Mouse (Mus musculus) spleen, postnatal 4 days (tissue): ENCODE data around the gene Gm7137.
"Not testable (repeated sequence)": the region's sequence is repeated elsewhere in the genome, so short reads cannot be mapped to it uniquely, and the experiment has no call there.

Experiments used
- DNase-seq, 2 experiments: peaks; one replicate each; pipeline ENCODE4 v3.0.0; 2022; ENCODE audit warnings: low spot score in 2 of 2

Gene Gm7137

GRCm38 (mm10) chr10:77787876-77788275 lies at the start of gene Gm7137:
TSS of gene Gm7137 (minus strand) at chr10:77788200.
- DNase-seq, result not testable (repeated sequence)

DNA sequence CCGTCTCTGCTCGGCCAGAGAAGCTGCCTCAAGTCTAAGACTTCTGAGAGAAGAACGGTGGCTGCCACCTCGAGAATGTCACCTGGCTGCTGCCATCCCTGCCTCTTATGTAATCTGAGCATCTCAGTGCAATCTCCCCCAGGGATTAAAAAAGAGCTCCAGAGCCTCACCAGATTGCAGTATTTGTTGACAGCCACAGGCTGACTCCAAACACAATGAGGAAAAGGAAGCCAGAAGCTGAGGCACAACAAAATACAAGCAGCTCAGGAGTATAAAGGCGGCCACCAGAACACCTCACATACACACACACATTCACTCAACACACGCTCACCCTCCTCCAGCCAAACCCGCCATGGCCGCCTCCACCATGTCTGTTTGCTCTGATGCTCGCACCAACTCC lies 47.6 kb upstream of the Gm7137 start, which contains the start of gene Krtap10-10:
Gene Krtap10-10 (plus strand): TSS at position 301 of the 400 bp plus-strand sequence.
- DNase-seq, result no peak

DNA sequence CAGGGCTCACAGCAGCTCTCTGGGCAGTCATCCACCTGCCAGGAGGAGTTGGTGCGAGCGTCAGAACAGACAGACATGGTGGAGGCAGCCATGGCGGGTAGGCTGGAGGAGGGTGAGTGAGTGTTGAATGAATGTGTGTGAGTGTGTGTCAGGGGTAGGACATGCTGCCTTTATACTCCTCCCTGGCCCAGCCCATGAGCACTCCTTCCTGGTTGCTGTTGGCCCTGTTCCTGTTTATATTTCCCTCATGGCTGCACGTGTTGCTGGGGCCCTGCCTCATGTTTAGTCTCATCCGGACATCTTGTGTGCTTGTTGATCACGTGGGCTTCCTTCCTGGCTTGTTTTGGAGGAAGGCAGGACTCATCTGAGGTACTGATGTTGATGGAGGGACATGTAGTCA lies 39.0 kb upstream of the Gm7137 start, which contains the start of gene Krtap10-4:
Gene Krtap10-4 (minus strand): TSS at position 145 of the 400 bp plus-strand sequence.
- no peak for DNase-seq

- no peak for DNase-seq
Measured at GRCm38 (mm10) chr10:77819203-77819602, 31.2 kb upstream of the Gm7137 start.

DNA sequence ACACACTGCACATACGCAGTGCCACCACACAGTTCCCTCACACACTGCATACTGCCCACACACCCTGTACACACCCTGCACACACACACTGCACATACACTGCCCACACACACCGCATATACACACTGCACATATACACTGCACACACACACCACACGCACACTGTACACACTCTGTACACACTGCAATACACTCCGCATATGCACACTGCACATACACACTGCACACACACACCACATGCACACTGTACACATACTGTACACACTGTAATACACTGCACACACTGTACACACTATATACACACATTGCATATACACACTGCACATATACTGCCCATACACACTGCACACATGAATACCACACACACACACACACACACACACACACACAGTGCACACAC lies 30.5 kb upstream of the Gm7137 start:
- no peak for DNase-seq

- DNase-seq, result peak in 1 of 2 experiments; percentile 69
Measured at GRCm38 (mm10) chr10:77815514-77815913, 27.5 kb upstream of the Gm7137 start.

- DNase-seq, result no peak
Measured at GRCm38 (mm10) chr10:77814382-77814781, 26.4 kb upstream of the Gm7137 start, which contains the start of gene Gm2696. TSS of gene Gm2696 (plus strand) at chr10:77814682.

GRCm38 (mm10) chr10:77811743-77812142 lies 23.7 kb upstream of the Gm7137 start, which contains the start of gene Gm9507:
TSS of gene Gm9507 (minus strand) at chr10:77811843.
- no peak for DNase-seq

DNA sequence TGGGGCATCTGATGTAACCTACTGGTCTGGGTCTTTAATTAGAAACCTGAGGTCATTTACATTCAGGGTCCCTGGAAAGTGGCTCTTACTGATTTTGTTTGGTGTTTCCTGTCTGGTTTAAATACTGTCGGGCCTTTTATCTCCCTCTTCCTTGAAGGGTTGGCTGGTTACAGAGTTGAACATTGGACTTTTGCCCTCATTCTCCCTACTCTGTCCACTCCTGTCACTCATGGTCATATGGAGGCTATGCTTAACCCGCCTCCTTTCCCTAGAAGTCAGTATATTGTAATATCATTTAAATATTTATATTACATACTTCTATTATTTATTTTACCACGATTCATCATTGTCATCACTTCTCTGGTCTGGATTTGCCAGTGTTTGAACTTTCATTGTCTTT lies 16.1 kb upstream of the Gm7137 start:
- DNase-seq, result no peak

DNA sequence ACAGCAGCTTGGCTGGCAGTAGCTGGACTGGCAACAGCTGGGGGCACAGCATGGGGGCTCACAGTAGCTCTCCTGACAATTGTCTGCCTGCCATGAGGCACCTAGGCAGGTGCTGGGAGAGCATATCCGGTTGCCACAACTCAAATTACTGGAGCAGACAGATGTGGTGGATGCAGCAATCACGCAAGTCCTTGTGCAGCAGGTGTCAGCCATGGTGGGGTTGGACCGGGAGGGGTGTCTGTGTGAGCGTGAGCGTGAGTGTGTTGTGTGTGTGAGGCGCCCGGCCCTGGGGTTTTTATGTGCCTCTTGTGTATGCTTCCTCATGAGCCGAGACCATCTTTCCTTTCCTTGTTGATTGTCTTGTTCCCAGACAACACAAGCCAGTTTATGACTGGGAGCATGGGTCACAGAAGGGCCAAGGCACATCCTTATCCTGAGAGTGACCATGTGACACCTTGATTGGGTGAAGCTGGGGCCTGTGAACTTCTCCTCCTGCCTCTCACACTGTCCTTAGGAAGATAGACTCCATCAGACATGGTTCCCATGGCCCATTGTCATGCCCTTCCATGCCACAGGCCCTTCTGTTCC lies 11.0 kb upstream of the Gm7137 start, which contains the start of gene Gm19668:
Gene Gm19668 (minus strand): TSS at position 213 of the 588 bp plus-strand sequence.
- DNase-seq, result no peak

GRCm38 (mm10) chr10:77798164-77798920 lies 10.3 kb upstream of the Gm7137 start:
- not testable (repeated sequence) for DNase-seq

- DNase-seq, result no peak
Measured at GRCm38 (mm10) chr10:77797677-77798076, 9.7 kb upstream of the Gm7137 start.

DNA sequence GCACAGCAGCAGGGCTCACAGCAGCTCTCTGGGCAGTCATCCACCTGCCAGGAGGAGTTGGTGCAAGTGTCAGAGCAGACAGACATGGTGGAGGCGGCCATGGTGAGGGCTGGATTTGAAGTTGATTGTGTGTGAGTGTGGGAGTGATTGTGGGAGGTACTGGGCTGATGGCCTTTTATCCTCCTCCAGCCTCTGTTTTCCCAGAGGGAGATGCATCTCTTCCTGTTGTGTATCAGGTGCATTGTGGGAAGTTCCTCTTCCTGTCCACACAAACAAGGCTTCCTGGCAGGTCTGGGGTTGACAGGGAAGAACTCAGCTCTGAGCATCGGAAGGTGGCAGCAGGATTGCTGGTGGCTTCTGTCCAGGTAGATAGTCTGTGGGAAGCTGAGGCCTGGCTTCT lies 7.0 kb upstream of the Gm7137 start, which contains the start of gene Gm9639:
Gene Gm9639 (minus strand): TSS at position 101 of the 400 bp plus-strand sequence.
- DNase-seq, result no peak

GRCm38 (mm10) chr10:77788621-77789020 lies 621 bp upstream of the Gm7137 start:
- no peak for DNase-seq

DNA sequence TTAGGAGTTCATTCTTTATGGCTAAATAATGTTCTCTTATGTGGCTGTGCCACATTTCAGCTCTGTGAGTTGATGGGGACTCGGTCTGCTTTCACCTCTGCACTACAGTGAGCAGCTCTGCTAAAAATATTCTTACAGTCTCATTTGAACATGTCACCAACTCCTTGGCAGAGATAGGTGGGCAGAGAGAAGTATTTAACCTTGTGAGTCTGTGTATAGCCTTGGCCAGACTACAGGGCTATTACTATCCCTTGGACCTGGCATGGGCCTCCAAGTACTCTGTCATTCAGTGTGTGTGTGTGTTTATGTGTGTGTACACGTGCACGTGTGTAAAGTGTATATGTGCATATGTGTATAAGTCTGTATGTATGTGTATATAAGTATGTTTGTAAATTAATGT lies 4.6 kb downstream of the Gm7137 start:
- not testable (repeated sequence) for DNase-seq

DNA sequence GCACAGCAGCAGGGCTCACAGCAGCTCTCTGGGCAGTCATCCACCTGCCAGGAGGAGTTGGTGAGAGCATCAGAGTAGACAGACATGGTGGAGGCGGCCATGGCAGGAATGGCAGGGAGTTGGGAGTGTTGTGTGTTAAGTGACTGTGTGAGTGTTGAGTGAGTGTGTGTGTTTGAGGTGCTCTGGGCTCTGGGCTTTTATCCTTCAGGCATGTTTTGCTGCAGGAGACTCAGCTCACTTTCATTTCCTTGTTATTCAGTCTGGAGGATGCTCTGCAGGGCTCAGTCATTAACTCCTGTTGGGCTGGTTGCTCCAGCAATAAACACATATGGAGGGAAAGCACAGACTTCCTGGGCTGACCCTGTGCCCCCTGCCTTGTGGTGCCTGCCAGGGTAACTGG lies 5.6 kb downstream of the Gm7137 start, which contains the start of gene Gm3250:
Gene Gm3250 (minus strand): TSS at position 101 of the 400 bp plus-strand sequence.
- DNase-seq, result not testable (repeated sequence)

GRCm38 (mm10) chr10:77776844-77777243 lies 11.2 kb downstream of the Gm7137 start, which contains the start of gene Gm7138:
TSS of gene Gm7138 (minus strand) at chr10:77776944.
- DNase-seq, result not testable (repeated sequence)

- DNase-seq, result not testable (repeated sequence)
Measured at GRCm38 (mm10) chr10:77772142-77772541, 15.9 kb downstream of the Gm7137 start.

GRCm38 (mm10) chr10:77771225-77771624 lies 16.8 kb downstream of the Gm7137 start, which contains the start of gene Gm3238:
TSS of gene Gm3238 (minus strand) at chr10:77771325.
- DNase-seq, result not testable (repeated sequence)

GRCm38 (mm10) chr10:77769727-77770126 lies 18.3 kb downstream of the Gm7137 start:
- no peak for DNase-seq

DNA sequence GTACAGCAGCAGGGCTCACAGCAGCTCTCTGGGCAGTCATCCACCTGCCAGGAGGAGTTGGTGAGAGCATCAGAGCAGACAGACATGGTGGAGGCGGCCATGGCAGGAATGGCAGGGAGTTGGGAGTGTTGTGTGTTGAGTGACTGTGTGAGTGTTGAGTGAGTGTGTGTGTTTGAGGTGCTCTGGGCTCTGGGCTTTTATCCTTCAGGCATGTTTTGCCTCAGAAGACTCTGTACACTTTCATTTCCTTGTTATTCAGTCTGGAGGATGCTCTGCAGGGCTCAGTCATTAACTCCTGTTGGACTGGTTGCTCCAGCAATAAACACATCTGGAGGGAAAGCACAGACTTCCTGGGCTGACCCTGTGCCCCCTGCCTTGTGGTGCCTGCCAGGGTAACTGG lies 28.4 kb downstream of the Gm7137 start, which contains the start of gene Gm3233:
Gene Gm3233 (minus strand): TSS at position 101 of the 400 bp plus-strand sequence.
- DNase-seq, result not testable (repeated sequence)

- DNase-seq, result no peak
Measured at GRCm38 (mm10) chr10:77753448-77753847, 34.6 kb downstream of the Gm7137 start.
